Mouse (Mus musculus) forebrain, embryonic 10.5 days (tissue): ENCODE data around the gene Atp1a3. TPM values are rescaled to one million over a fixed set of nuclear protein-coding genes. Genes with fewer than 3 reads are reported as not detected.

Experiments
- DNase-seq: peaks from one replicate; pipeline ENCODE4 v3.0.0-alpha.2; 2017; ENCODE audit warnings: low spot score; ENCODE audit errors: extremely low spot score
- H3K27ac ChIP-seq: fragments of 300-500 bp; sonication (generic); 2 replicates; pipeline ENCODE4 v1.5.1; 2016; ENCODE audit warnings: mild to moderate bottlenecking
- H3K27me3 ChIP-seq: fragments of 300-500 bp; sonication (generic); 2 replicates; pipeline ENCODE4 v1.6.1; 2016; ENCODE audit warnings: mild to moderate bottlenecking; ENCODE audit not compliant: poor library complexity, severe bottlenecking
- H3K36me3 ChIP-seq: fragments of 300-500 bp; sonication (generic); replicated peaks from 2 replicates; pipeline ENCODE4 v1.6.1; 2016; ENCODE audit warnings: mild to moderate bottlenecking, moderate library complexity
- H3K4me1 ChIP-seq: fragments of 300-500 bp; sonication (generic); 2 replicates; pipeline ENCODE4 v1.6.1; 2016
- H3K4me3 ChIP-seq: fragments of 300-500 bp; sonication (generic); 2 replicates; pipeline ENCODE4 v1.5.1; 2016; ENCODE audit warnings: mild to moderate bottlenecking, moderate library complexity
- H3K9me3 ChIP-seq: fragments of 300-500 bp; sonication (generic); 2 replicates; pipeline ENCODE4 v1.6.1; 2016; ENCODE audit warnings: mild to moderate bottlenecking, moderate library complexity
- WGBS: fragments of 180-500 bp; shearing (Covaris S2); methylation state at CpG from one replicate; pipeline ENCODE4 v1.1.7; 2016; 5-methylcytosine and 5-hydroxymethylcytosine counted together
- polyA plus RNA-seq: library from polyadenylated mRNA; unstranded; fragments of >200 nt; fragmentation: Nextera tagmentation; extraction: Ambion mirVana; gene quantifications from 2 replicates; pipeline ENCODE4 v1.2.1, GENCODE M21; 2016

Gene Atp1a3
- polyA plus RNA-seq, 1 experiment from 2014 or later = 9.1 TPM

DNA sequence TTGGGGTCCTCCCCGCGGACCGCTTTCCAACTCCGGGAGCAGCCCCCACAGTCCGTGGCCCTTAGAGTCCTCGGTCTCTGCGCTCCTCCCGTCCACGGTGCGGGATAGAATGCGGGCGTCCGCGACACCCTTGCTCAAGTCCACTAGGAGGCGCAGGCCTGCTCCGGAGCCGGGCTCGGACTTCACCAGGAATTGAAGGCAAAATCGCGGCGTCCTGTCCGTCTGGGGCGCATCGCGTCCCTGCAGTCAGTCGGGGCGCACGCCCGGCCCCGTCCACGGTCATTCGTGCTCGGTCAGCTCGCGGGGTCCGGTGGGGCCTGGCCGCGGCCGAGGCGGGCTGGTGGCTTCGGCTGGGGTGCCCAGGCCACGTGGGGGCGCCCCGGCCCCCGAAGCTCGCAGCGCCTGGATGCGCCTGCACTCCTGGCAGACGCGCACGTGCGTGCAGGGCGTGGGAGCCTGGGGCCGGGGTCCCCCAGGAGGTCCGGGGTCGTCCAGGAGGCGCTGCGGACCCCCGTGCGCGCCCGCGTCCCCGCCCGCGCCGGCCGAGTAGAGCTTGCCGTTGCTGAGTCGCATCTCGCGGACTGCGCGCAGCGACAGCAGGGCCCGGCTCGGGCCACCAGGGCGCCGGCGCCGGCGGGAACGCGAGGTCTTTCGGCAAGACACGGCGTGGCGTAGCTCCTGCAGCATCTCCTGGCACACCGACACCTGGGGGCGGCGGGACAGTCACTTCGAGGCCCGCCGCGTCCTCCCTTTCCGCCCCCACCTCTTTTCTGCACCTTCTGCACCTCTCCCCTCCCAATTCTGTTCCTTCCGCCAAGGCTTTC, 4.5 kb upstream of the Atp1a3 start:
- Histone ChIP-seq H3K9me3 (no peaks in the 10 kb centered on the region), H3K27me3 (peaks cover 80% of the 10 kb centered on the region)
- peak; percentile 73 for DNase-seq

GRCm38 (mm10) chr7:25009099-25009700, 3.4 kb upstream of the Atp1a3 start:
- Histone ChIP-seq H3K36me3 (peaks cover 29% of the 10 kb centered on the region), H3K27ac (peak overlapping the region; percentile 22; the same call in 1 of the 2 replicates), H3K9me3 (no peaks in the 10 kb centered on the region), H3K4me3 (peak overlapping the region; percentile 54), H3K27me3 (peaks cover 91% of the 10 kb centered on the region), H3K4me1 (peaks cover 58% of the 10 kb centered on the region)
- WGBS = 8% methylated on average over 20 of the region's 20 CpGs
- DNase-seq = no peak

More for the DNA sequence above, 4.5 kb upstream of the Atp1a3 start:
- Histone ChIP-seq H3K27ac (peak overlapping the region; percentile 35; the same call in 1 of the 2 replicates), H3K36me3 (peaks cover 40% of the 10 kb centered on the region), H3K4me3 (peak overlapping the region; percentile 54), H3K4me1 (peaks cover 50% of the 10 kb centered on the region)
- WGBS = under 1% methylated on average over 87 of the region's 97 CpGs

DNA sequence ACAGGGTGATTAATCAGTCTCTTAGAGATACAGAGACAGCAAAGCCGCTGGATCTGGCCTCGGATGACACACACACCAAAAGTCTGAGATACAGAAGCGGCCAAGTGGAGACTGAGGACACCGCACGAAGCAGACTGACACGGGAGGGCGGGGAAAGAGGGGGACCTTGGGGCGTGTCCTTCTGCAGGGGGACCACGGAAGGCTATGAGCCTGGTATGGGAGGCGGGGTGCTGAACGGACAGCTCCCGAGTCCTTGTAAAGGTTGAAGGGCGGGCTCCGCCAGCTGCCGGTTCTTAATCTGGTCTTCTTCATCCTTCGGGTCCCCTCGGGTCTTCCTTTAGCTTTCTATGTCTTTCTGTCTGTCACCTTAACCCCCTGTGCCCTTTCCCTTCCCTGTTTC, 2.9 kb upstream of the Atp1a3 start:
- Histone ChIP-seq H3K36me3 (peaks cover 23% of the 10 kb centered on the region), H3K9me3 (no peaks in the 10 kb centered on the region), H3K27ac (peak overlapping the region; percentile 22; the same call in 1 of the 2 replicates), H3K4me1 (peaks cover 60% of the 10 kb centered on the region), H3K27me3 (peaks cover 97% of the 10 kb centered on the region), H3K4me3 (peak overlapping the region; percentile 54)
- under 1% methylated on average over 17 of the region's 17 CpGs for WGBS
- peak; percentile 70 for DNase-seq

- no peak for DNase-seq
- WGBS = 23% methylated on average over 8 of the region's 8 CpGs
- Histone ChIP-seq H3K4me3 (peak overlapping the region; percentile 54; the same call in 1 of the 2 replicates), H3K4me1 (peaks cover 69% of the 10 kb centered on the region), H3K36me3 (peaks cover 15% of the 10 kb centered on the region), H3K9me3 (no peaks in the 10 kb centered on the region), H3K27me3 (peaks cover 100% of the 10 kb centered on the region), H3K27ac (0 out of 2 replicates have a peak overlapping the region, but pooled peaks have one; percentile 22)
Measured at GRCm38 (mm10) chr7:25007609-25008374, 2.0 kb upstream of the Atp1a3 start.

GRCm38 (mm10) chr7:25006586-25007364, 1.0 kb upstream of the Atp1a3 start:
- no peak overlapping the region for H3K4me3 ChIP-seq
- no peaks in the 10 kb centered on the region for H3K9me3 ChIP-seq
- WGBS = 82% methylated on average over 12 of the region's 12 CpGs
- no peak for DNase-seq
- peaks cover 4% of the 10 kb centered on the region for H3K36me3 ChIP-seq
- peaks cover 93% of the 10 kb centered on the region for H3K27me3 ChIP-seq
- H3K27ac ChIP-seq = no peak overlapping the region
- peaks cover 70% of the 10 kb centered on the region for H3K4me1 ChIP-seq

DNA sequence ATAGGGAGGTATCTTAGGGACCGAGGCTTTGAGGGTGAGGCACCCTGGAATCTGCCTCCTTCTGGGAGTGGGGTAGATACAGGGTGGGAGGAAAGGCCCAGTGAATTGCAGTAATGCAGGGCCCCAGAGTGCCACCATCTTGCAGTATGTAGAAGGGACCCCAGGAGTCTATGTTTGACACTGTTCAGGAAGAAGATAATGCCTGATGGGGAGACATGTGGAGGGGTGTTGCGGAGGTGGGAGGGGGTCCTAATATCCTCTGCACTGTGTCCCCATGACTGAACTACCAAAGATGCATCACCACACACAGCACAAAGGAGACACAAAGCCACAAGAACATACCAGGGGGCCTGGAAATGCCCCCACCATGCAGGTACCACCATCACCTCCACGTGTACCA, 413 bp upstream of the Atp1a3 start:
- no peaks in the 10 kb centered on the region for H3K36me3 ChIP-seq
- peak overlapping the region; percentile 76; the same call in 1 of the 2 replicates for H3K27ac ChIP-seq
- DNase-seq = no peak
- peaks cover 70% of the 10 kb centered on the region for H3K4me1 ChIP-seq
- no peaks in the 10 kb centered on the region for H3K9me3 ChIP-seq
- H3K27me3 ChIP-seq = peaks cover 87% of the 10 kb centered on the region
- WGBS = 70% methylated on average over 3 of the region's 3 CpGs
- peak overlapping the region; percentile 57 for H3K4me3 ChIP-seq

DNA sequence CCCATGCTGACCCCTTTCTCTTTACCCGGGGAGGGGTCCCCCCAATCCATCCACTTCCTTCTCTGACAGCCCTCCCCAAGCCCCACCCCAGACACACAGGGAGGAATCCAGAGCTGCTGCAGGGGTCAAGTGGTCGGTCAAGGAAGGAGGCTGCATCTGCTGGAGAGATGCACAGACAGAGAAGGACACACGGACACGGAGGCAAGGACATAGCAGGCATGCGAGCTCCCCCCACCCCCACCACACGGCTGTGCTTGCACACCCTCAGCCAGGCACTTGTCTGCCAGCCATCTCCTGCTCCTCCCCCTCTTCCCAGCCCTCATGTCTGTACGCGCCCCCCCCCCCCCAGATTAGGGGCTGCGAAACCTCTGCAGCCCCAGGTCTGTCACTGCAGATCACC, 952 bp downstream of the Atp1a3 start:
- 45% methylated on average over 7 of the region's 9 CpGs for WGBS
- H3K36me3 ChIP-seq = no peaks in the 10 kb centered on the region
- peaks cover 58% of the 10 kb centered on the region for H3K4me1 ChIP-seq
- peak overlapping the region; percentile 57 for H3K4me3 ChIP-seq
- DNase-seq = no peak
- no peaks in the 10 kb centered on the region for H3K9me3 ChIP-seq
- peaks cover 73% of the 10 kb centered on the region for H3K27me3 ChIP-seq
- H3K27ac ChIP-seq = 0 out of 2 replicates have a peak overlapping the region, but pooled peaks have one; percentile 76

GRCm38 (mm10) chr7:25003820-25004388, 1.9 kb downstream of the Atp1a3 start:
- no peak overlapping the region for H3K27ac ChIP-seq
- H3K36me3 ChIP-seq = no peaks in the 10 kb centered on the region
- H3K27me3 ChIP-seq = peaks cover 64% of the 10 kb centered on the region
- no peaks in the 10 kb centered on the region for H3K9me3 ChIP-seq
- no peak overlapping the region for H3K4me3 ChIP-seq
- peaks cover 49% of the 10 kb centered on the region for H3K4me1 ChIP-seq
- WGBS = 84% methylated on average over 8 of the region's 8 CpGs
- no peak for DNase-seq

GRCm38 (mm10) chr7:25003291-25003690, 2.5 kb downstream of the Atp1a3 start:
- H3K27me3 ChIP-seq = peaks cover 58% of the 10 kb centered on the region
- WGBS = 67% methylated on average over 11 of the region's 11 CpGs
- H3K9me3 ChIP-seq = no peaks in the 10 kb centered on the region
- DNase-seq = no peak
- H3K27ac ChIP-seq = no peak overlapping the region
- peaks cover 43% of the 10 kb centered on the region for H3K4me1 ChIP-seq
- H3K36me3 ChIP-seq = no peaks in the 10 kb centered on the region
- no peak overlapping the region for H3K4me3 ChIP-seq

DNA sequence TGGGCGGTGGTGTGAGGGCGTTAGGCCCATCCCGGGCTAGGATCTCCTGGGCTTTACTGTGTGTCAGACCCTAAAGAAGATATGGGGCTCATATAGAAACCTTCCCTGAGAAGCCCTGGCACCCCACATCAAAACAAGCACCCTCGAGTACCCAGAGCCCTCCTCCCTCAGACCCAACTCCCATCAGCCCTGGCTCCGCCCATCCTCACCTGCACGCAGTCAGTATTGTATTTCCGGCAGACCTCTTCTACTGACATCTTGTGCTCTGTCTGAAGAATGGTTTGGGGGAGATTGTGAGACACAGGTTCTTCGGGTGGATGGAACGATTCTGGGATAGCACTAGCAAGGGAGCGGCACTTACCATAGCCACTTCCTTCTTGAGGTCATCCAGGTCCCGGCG, 5.0 kb downstream of the Atp1a3 start:
- WGBS = 80% methylated on average over 12 of the region's 12 CpGs
- DNase-seq = no peak
- peaks cover 32% of the 10 kb centered on the region for H3K27me3 ChIP-seq
- H3K36me3 ChIP-seq = no peaks in the 10 kb centered on the region
- no peak overlapping the region for H3K4me3 ChIP-seq
- peaks cover 24% of the 10 kb centered on the region for H3K4me1 ChIP-seq
- no peak overlapping the region for H3K27ac ChIP-seq
- no peaks in the 10 kb centered on the region for H3K9me3 ChIP-seq

DNA sequence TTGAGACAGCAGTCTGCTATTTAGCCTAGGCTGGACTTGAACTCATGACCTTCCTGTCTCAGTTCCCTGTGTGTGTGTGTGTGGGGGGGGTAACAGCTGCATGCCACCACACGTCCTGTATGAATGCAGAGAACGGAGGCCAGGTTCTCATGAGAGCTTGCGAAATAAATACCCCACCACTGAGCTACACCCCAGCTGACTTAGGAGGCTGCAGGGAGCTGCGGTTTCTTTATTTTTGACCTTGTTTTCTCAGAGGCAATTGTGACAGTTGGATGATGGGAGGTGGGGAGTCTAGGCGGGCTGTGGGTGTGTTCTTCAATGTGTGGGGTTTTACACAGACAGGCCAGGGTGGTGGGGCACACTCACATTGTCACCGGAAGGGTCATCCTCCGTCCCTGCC, 5.5 kb downstream of the Atp1a3 start:
- H3K27me3 ChIP-seq = peaks cover 27% of the 10 kb centered on the region
- H3K9me3 ChIP-seq = no peaks in the 10 kb centered on the region
- no peak for DNase-seq
- no peak overlapping the region for H3K4me3 ChIP-seq
- WGBS = 79% methylated on average over 7 of the region's 7 CpGs
- no peak overlapping the region for H3K27ac ChIP-seq
- no peaks in the 10 kb centered on the region for H3K36me3 ChIP-seq
- H3K4me1 ChIP-seq = peaks cover 19% of the 10 kb centered on the region

DNA sequence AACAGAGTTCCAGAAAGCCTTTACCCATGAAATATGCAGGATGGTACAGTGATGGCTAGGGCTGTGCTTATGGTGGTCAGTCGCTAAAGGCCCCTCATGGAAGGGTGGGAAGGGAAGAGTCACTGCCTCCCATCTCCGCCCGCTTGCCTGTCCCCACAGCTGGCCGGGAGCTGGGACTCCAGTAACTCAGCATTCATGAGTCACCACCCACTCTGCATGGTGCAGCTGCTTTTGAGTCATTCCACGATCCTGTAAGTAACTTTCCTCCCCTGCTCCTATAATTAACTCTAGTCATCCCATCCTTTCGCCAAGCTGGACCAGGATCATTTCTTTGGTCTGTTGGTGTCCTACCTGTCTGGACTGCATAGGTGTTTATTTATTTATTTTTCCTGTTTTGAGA, 12.7 kb downstream of the Atp1a3 start:
- WGBS = 85% methylated on average over 6 of the region's 6 CpGs
- Histone ChIP-seq H3K4me3 (no peak overlapping the region), H3K9me3 (no peaks in the 10 kb centered on the region), H3K27ac (no peak overlapping the region), H3K27me3 (0 out of 2 replicates have a peak, but pooled peaks cover 5% of the 10 kb centered on the region), H3K36me3 (no peaks in the 10 kb centered on the region), H3K4me1 (peaks cover 4% of the 10 kb centered on the region; the same call in 1 of the 2 replicates)
- DNase-seq = no peak
